Mouse (Mus musculus): ENCODE data around the gene Erbb2.

Erbb2 gene

DNA sequence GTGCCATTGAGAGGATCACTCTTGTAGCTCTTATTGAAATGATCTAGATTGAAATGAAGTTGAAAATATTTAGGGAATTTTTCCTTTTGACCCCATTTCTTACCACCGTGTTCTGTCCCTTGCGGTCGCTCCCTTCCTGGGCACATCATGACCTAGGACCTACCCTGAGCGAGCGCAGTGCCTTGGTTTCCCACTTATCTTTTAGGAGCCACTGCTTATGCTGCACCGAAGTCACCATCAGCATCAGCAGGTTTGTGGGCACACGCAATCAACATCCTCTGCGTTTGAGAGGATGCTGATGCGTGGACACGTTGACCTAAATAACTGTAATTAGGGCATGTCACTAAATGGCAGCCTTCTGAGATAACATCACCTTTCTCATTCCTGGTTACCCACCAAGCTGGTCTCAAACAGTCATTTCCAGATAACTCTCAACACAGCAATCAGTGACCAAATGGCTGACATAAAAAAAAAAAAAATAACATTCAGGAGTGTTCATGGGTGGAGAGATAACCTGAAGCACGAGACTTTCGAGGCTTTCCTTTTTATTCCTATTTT lies 67.7 kb downstream of the Erbb2 start:
- in situ Hi-C loops (cut with MboI; ENCODE audit: low sequenced_read_pairs), result no loop called here

DNA sequence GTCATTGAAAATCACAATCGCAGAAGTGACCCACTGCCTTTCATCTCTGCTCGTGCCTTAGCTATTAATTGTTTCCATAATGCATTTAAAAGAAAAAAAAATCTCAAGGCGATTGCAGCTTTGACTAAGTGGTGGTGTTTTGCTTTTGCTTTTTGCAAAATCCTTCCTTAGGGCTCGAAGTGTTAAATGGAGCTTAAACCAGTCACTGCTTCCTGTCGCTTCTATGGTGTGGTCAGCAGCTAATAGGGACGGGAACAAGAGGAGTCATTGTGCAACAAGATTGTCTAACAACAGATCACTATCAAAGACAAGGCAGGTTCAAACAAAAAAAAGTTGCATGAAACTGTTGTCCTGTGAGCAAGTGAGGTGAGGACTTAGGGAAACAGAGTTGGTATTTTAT lies 69.0 kb downstream of the Erbb2 start:
- in situ Hi-C loops (cut with MboI; ENCODE audit: low sequenced_read_pairs), result no loop called here

DNA sequence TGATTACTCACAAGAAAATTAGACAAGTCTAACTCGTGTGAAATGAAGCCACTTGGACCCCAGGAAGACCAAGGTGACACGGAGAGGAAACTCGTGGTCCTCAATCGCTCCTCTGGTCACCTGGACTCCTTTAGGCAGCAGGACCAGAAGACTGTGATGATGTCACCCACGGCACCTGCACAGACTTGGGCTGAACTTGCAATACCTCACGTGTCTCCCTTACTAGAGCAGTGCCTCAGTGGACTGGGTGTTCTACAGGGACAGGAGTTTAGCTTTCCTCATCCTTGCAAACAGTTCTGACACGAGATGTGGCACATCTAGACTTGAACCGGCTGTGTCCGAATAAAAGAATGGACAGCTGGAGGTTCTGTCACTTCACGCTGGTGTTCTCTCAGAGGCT lies 69.8 kb downstream of the Erbb2 start:
- in situ Hi-C loops (cut with MboI; ENCODE audit: low sequenced_read_pairs), result no loop called here

DNA sequence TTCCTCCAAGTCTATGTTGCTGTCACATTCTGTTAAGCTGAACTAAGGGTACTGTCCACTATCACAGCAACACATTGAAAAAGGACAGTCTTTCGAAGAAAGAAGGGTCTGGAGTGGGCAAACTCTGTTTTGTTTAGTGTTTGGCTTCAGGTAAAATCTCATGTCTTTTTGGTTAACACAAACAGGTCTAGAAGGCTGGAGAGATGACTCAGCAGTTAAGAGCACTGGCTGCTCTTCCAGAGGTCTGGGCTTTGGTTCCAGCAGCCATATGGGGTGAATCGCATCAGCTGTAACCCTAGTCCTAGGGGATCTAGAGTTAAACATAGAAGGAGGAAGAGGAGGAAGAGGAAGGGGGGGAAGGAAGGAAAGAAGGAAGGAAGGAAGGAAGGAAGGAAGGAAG lies 73.5 kb downstream of the Erbb2 start:
- in situ Hi-C loops (cut with MboI; ENCODE audit: low sequenced_read_pairs), result no loop called here

All from CH12F3 (cell line).